Mouse (Mus musculus): ENCODE results near the gene 1110008P14Rik. TPM values are rescaled to one million over a fixed set of nuclear protein-coding genes. Genes with fewer than 3 reads are reported as not detected.

The 1110008P14Rik gene
- total and polyA plus RNA-seq, 3 experiments, result 24.3 to 32.4 (median 27.8) TPM

GRCm38 (mm10) chr2:32423481-32424331 lies 42.0 kb upstream of the 1110008P14Rik start:
- in situ Hi-C loops (cut with MboI; ENCODE audit: low pct_ligation_motif_present, low pct_unique_long_range_greater_than_20kb, low sequenced_read_pairs), result no loop called here
- Histone ChIP-seq H3K9me3 (replicated peaks; ENCODE audit: low read length) (no peaks in the 10 kb centered on the region), H3K4me3 (replicated peaks in 1 of 3; ENCODE audit: low read depth in 2 of 3, low read length in 2 of 3, poor library complexity in 1 of 3) (no peak overlapping the region), H3K79me2 (replicated peaks; ENCODE audit: control insufficient read depth, extremely low read depth, insufficient read depth, poor library complexity, severe bottlenecking) (no peaks in the 10 kb centered on the region), H3K4me1 (ENCODE audit: control insufficient read depth in 1 of 2, insufficient read depth in 2 of 2) (peaks cover 8 to 42% of the 10 kb centered on the region in 2 experiments), H3K27me3 (replicated peaks) (no peaks in the 10 kb centered on the region), H3K36me3 (replicated peaks in 1 of 2; ENCODE audit: control insufficient read depth in 1 of 2, insufficient read depth in 1 of 2, low read length in 1 of 2) (peaks cover 20 to 34% of the 10 kb centered on the region in 2 experiments), H3K9ac (ENCODE audit: insufficient read depth, low read depth) (no peak overlapping the region), H3K4me2 (ENCODE audit: insufficient read depth, low read depth, poor library complexity, severe bottlenecking) (no peak overlapping the region), H3K27ac (ENCODE audit: insufficient read depth, low read depth) (no peak overlapping the region)
- TF ChIP-seq NRF1 (IDR thresholded peaks at IDR 0.05; ENCODE audit: low read depth, low read length) (no peak), EP300 (IDR thresholded peaks at IDR 0.05; ENCODE audit: low read length) (no peak), JUND (conservative IDR thresholded peaks at IDR 0.05; ENCODE audit: low read depth, low read length) (no peak), GABPA (IDR thresholded peaks at IDR 0.05; ENCODE audit: insufficient replicate concordance, low read depth, low read length) (no peak), MAX (IDR thresholded peaks at IDR 0.05; ENCODE audit: low read length) (no peak), IRF4 (IDR thresholded peaks at IDR 0.05; ENCODE audit: low read depth, low read length) (no peak), CTCF (conservative IDR thresholded peaks at IDR 0.05 in 1 of 2, IDR thresholded peaks at IDR 0.05 in 1 of 2; ENCODE audit: low read depth in 2 of 2, low read length in 2 of 2) (no peak), PAX5 (IDR thresholded peaks at IDR 0.05; ENCODE audit: low read length) (no peak), POLR2AphosphoS2 (IDR thresholded peaks at IDR 0.05; ENCODE audit: low read depth, low read length) (no peak)
- no peak for DNase-seq (ENCODE audit: extremely low read depth)
- dilution Hi-C loops (cut with MboI; ENCODE audit: extremely low pct_ligation_motif_present, extremely low pct_unique_long_range_greater_than_20kb, low sequenced_read_pairs), result no loop called here

- Histone ChIP-seq H3K4me3 (replicated peaks in 1 of 3; ENCODE audit: low read depth in 2 of 3, low read length in 2 of 3, poor library complexity in 1 of 3) (no peak overlapping the region), H3K27ac (ENCODE audit: insufficient read depth, low read depth) (no peak overlapping the region), H3K9ac (ENCODE audit: insufficient read depth, low read depth) (no peak overlapping the region), H3K4me1 (ENCODE audit: control insufficient read depth in 1 of 2, insufficient read depth in 2 of 2) (peaks cover 8 to 37% of the 10 kb centered on the region in 2 experiments), H3K79me2 (replicated peaks; ENCODE audit: control insufficient read depth, extremely low read depth, insufficient read depth, poor library complexity, severe bottlenecking) (no peaks in the 10 kb centered on the region), H3K4me2 (ENCODE audit: insufficient read depth, low read depth, poor library complexity, severe bottlenecking) (no peak overlapping the region), H3K9me3 (replicated peaks; ENCODE audit: low read length) (no peaks in the 10 kb centered on the region), H3K36me3 (replicated peaks in 1 of 2; ENCODE audit: control insufficient read depth in 1 of 2, insufficient read depth in 1 of 2, low read length in 1 of 2) (peaks cover 37 to 50% of the 10 kb centered on the region in 2 experiments), H3K27me3 (replicated peaks) (no peaks in the 10 kb centered on the region)
- DNase-seq (ENCODE audit: extremely low read depth), result no peak
- dilution Hi-C loops (cut with MboI; ENCODE audit: extremely low pct_ligation_motif_present, extremely low pct_unique_long_range_greater_than_20kb, low sequenced_read_pairs), result no loop called here
- in situ Hi-C loops (cut with MboI; ENCODE audit: low pct_ligation_motif_present, low pct_unique_long_range_greater_than_20kb, low sequenced_read_pairs), result no loop called here
- no peak for TF ChIP-seq JUND (conservative IDR thresholded peaks at IDR 0.05; ENCODE audit: low read depth, low read length)
These were observed 40.1 kb upstream of the 1110008P14Rik start for GRCm38 (mm10) chr2:32421851-32422251.

- H3K27ac ChIP-seq (ENCODE audit: insufficient read depth, low read depth), result no peak overlapping the region
- DNase-seq (ENCODE audit: extremely low read depth), result no peak
- no peak overlapping the region for H3K4me2 ChIP-seq (ENCODE audit: insufficient read depth, low read depth, poor library complexity, severe bottlenecking)
- H3K4me1 ChIP-seq (ENCODE audit: control insufficient read depth in 1 of 2, insufficient read depth in 2 of 2), result peaks cover 8 to 37% of the 10 kb centered on the region in 2 experiments
- in situ Hi-C loops (cut with MboI; ENCODE audit: low pct_ligation_motif_present, low pct_unique_long_range_greater_than_20kb, low sequenced_read_pairs) (no loop called here), dilution Hi-C loops (cut with MboI; ENCODE audit: extremely low pct_ligation_motif_present, extremely low pct_unique_long_range_greater_than_20kb, low sequenced_read_pairs) (no loop called here)
- H3K36me3 ChIP-seq (replicated peaks in 1 of 2; ENCODE audit: control insufficient read depth in 1 of 2, insufficient read depth in 1 of 2, low read length in 1 of 2), result peaks cover 49 to 59% of the 10 kb centered on the region in 2 experiments
- H3K4me3 ChIP-seq (replicated peaks in 1 of 3; ENCODE audit: low read depth in 2 of 3, low read length in 2 of 3, poor library complexity in 1 of 3), result no peak overlapping the region
- no peaks in the 10 kb centered on the region for H3K27me3 ChIP-seq (replicated peaks)
- H3K9me3 ChIP-seq (replicated peaks; ENCODE audit: low read length), result no peaks in the 10 kb centered on the region
- no peaks in the 10 kb centered on the region for H3K79me2 ChIP-seq (replicated peaks; ENCODE audit: control insufficient read depth, extremely low read depth, insufficient read depth, poor library complexity, severe bottlenecking)
- H3K9ac ChIP-seq (ENCODE audit: insufficient read depth, low read depth), result no peak overlapping the region
- TF ChIP-seq KAT2A (IDR thresholded peaks at IDR 0.05; ENCODE audit: insufficient replicate concordance, low read length) (no peak), MYC (IDR thresholded peaks at IDR 0.05; ENCODE audit: low read depth, low read length) (no peak), ZC3H11A (IDR thresholded peaks at IDR 0.05; ENCODE audit: low read depth, low read length) (no peak), POLR2AphosphoS2 (IDR thresholded peaks at IDR 0.05; ENCODE audit: low read depth, low read length) (no peak), MXI1 (IDR thresholded peaks at IDR 0.05; ENCODE audit: low read depth, low read length) (no peak)
These were observed 38.9 kb upstream of the 1110008P14Rik start for GRCm38 (mm10) chr2:32420647-32421046.

Measured in CH12.LX (cell line).